Mouse (Mus musculus) brain, embryonic 14.5 days (tissue): ENCODE results near the gene Mrpl4.

ENCODE experiments used
- CTCF ChIP-seq: fragments of 200-500 bp; IDR thresholded peaks from 2 replicates; pipeline ENCODE4 v1.5.1; 2012; ENCODE audit warnings: inconsistent platforms, mild to moderate bottlenecking, moderate library complexity, borderline replicate concordance; ENCODE audit not compliant: insufficient read depth, insufficient read length; ENCODE audit errors: extremely low read depth
- POLR2A ChIP-seq: fragments of 200-500 bp; IDR thresholded peaks from 2 replicates; pipeline ENCODE4 v1.6.1; 2012; ENCODE audit warnings: mild to moderate bottlenecking, inconsistent platforms, borderline replicate concordance; ENCODE audit not compliant: poor library complexity, insufficient read depth, insufficient read length, severe bottlenecking; ENCODE audit errors: extremely low read depth

- TF ChIP-seq CTCF = no peak
- no peak for TF ChIP-seq POLR2A
Observed at GRCm38 (mm10) chr9:20982171-20982570, 20.4 kb upstream of the Mrpl4 start.
